Comparison of ENCODE assay signal across 14 mouse cellular contexts in genomic region chr1:179151275-179151674, GRCm38 (mm10).
"Had no signal": no experiment of that assay in that cellular context is flagged by ENCODE, and none has a peak within 500 bp of the region (broad histone marks: within the 10 kb centered on the region; RNA-seq: fewer than 3 reads in every experiment).

No protein-coding gene starts in this region.

- ATAC-seq: intestine, embryonic 16.5 days; liver, postnatal 0 days had no signal

- H3K9ac ChIP-seq: limb, embryonic 12.5 days; liver, embryonic 13.5 days; liver, postnatal 0 days; neural tube, embryonic 12.5 days; stomach, embryonic 15.5 days had no signal

- H3K9me3 ChIP-seq: limb, embryonic 12.5 days; liver, embryonic 13.5 days; neural tube, embryonic 12.5 days; stomach, embryonic 15.5 days had no signal

- H3K27ac ChIP-seq: limb, embryonic 12.5 days; liver, embryonic 13.5 days; neural tube, embryonic 12.5 days; stomach, embryonic 15.5 days had no signal

- DNase-seq: kidney, adult 8-10 months; kidney, postnatal 10 days; kidney, postnatal 4 days; liver; liver, embryonic 13.5 days; liver, postnatal 0 days; midbrain, embryonic 14.5 days; right cerebral cortex, postnatal 4 days; spleen, adult 18-20 months; thymus, postnatal 36 days had no signal

- H3K27me3 ChIP-seq: limb, embryonic 12.5 days; liver, embryonic 13.5 days; neural tube, embryonic 12.5 days; stomach, embryonic 15.5 days had no signal

- H3K4me2 ChIP-seq: limb, embryonic 12.5 days; liver, embryonic 13.5 days; neural tube, embryonic 12.5 days; stomach, embryonic 15.5 days had no signal

- H3K4me3 ChIP-seq: limb, embryonic 12.5 days; liver, embryonic 13.5 days; neural tube, embryonic 12.5 days; stomach, embryonic 15.5 days had no signal

- H3K36me3 ChIP-seq: limb, embryonic 12.5 days; liver, embryonic 13.5 days; neural tube, embryonic 12.5 days; stomach, embryonic 15.5 days had no signal

- H3K4me1 ChIP-seq: neural tube, embryonic 12.5 days had no signal
